Mouse (Mus musculus) spleen, embryonic (tissue): ENCODE results near the gene Olfr1250.
"Not testable (repeated sequence)": the region's sequence is repeated elsewhere in the genome, so short reads cannot be mapped to it uniquely, and the experiment has no call there.

ENCODE experiments used
- CTCF ChIA-PET: fragments of 350-600 bp; sonication (Branson Sonifier 250); formaldehyde crosslinking; loops from one replicate; lab custom pipeline; 2022; lab: Charles Lee

Gene Olfr1250

GRCm38 (mm10) chr2:89661367-89661766 is at the start of gene Olfr1250:
Olfr1250 (minus strand) TSS chr2:89661467.
- CTCF ChIA-PET = no interaction called here

GRCm38 (mm10) chr2:89691980-89692379 is 30.7 kb upstream of the Olfr1250 start:
- CTCF ChIA-PET = no interaction called here

- CTCF ChIA-PET = no interaction called here
These were observed 10.6 kb upstream of the Olfr1250 start, which contains the start of gene Olfr1251 for GRCm38 (mm10) chr2:89671836-89672235. Olfr1251 (minus strand) TSS chr2:89671936.

GRCm38 (mm10) chr2:89634883-89635282 is 26.4 kb downstream of the Olfr1250 start, which contains the start of gene Olfr1249:
Olfr1249 (minus strand) TSS chr2:89634983.
- CTCF ChIA-PET = no interaction called here

- CTCF ChIA-PET = not testable (repeated sequence)
These were observed 43.1 kb downstream of the Olfr1250 start, which contains the start of gene Olfr1248 for GRCm38 (mm10) chr2:89618145-89618544. Olfr1248 (minus strand) TSS chr2:89618245.

- CTCF ChIA-PET = no interaction called here
These were observed 47.2 kb downstream of the Olfr1250 start, which contains the start of gene Olfr1247 for GRCm38 (mm10) chr2:89614030-89614429. Olfr1247 (minus strand) TSS chr2:89614130.
